Mouse (Mus musculus) layer of hippocampus, postnatal 10 days (tissue): ENCODE results near the gene N4bp2l2. TPM values are rescaled to one million over a fixed set of nuclear protein-coding genes. Genes with fewer than 3 reads are reported as not detected.
A peak's percentile ranks its signal among the peaks of the same experiment; 100 is the strongest.
"Not testable (repeated sequence)": the region's sequence is repeated elsewhere in the genome, so short reads cannot be mapped to it uniquely, and the experiment has no call there.

Experiments used
- DNase-seq, 2 experiments: peaks; one replicate each; pipeline ENCODE4 v3.0.0; 2021; ENCODE audit warnings: low spot score in 2 of 2
- total RNA-seq, 2 experiments: library from RNA; stranded (reverse); gene quantifications; 2 replicates each; pipeline ENCODE4 v1.2.3; 2021

Gene N4bp2l2
- total RNA-seq, 2 experiments from 2014 or later: 72.9 to 77.5 TPM

DNA sequence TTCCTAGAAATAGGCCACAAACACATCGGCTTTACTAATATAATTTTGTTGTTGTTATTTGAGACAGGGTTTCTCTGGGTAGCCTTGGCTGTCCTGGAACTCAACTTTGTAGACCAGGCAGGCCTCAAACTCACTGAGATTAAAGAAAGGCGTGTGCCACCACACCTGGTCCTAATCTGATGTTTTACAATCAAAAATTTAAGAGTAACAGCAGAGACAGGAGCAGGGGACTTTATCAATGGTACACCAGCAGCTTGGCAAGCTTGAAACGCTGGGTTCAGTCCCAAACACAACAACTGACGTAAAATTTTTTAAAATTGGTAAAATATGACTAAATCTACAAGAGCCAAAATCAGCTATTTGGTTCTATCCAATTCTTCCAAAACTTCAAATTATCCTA lies 21.1 kb downstream of the N4bp2l2 start:
- DNase-seq: no peak

DNA sequence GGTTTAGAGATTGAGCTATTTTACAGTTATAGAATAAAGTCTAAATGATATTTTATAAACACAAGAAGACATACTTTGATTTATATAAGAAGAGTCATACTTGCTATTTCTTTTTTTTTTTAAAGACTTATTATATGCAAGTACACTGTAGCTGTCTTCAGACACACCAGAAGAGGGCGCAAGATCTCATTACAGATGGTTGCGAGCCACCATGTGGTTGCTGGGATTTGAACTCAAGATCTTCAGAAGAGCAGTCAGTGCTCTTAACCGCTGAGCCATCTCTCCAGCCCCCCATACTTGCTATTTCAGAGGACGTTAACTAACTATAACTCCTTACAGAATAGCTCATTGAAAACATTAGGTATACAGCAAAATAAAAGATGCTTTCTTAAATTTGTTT lies 22.6 kb downstream of the N4bp2l2 start:
- DNase-seq: not testable (repeated sequence)

- DNase-seq: no peak
Measured at GRCm38 (mm10) chr5:150641440-150641839, 24.5 kb downstream of the N4bp2l2 start.

GRCm38 (mm10) chr5:150629692-150630091 lies 36.3 kb downstream of the N4bp2l2 start:
- DNase-seq: no peak

DNA sequence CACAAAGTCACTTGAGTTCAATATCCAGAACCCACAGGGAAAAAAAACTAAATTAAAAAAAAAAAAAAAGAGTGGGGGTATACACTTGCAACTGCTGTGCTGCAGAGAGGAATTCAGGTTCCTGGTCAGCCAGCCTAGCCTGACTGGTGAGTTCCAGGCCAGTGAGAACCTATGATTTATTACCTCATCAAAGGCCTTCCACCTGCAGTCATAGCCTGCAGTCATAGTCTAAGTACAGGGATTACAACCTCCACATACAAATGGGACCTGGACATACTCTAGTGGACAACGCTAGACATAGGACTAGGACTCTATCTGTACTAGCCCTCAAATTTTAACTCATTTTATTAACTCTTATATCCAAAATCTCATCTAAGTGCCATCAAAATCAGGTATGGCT lies 36.7 kb downstream of the N4bp2l2 start:
- DNase-seq: no peak

DNA sequence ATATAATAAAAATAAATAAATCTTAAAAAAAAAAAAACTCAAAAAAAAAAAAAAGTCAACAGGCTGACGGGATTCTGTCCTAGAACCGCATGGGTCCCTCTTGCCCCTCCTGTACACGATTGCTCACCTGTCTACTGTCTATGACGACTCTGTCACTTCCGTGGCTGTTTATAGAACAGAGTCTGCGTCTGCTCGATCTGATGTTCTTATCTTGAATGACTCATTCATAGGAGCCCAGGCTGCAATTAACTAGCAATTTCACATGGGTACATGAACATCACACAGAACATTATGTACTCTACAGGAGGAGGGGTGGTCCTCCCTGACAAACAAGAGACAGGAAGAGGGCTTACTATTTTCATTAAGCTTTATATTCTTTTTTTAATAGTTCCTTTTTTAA lies 40.5 kb downstream of the N4bp2l2 start:
- no peak for DNase-seq

DNA sequence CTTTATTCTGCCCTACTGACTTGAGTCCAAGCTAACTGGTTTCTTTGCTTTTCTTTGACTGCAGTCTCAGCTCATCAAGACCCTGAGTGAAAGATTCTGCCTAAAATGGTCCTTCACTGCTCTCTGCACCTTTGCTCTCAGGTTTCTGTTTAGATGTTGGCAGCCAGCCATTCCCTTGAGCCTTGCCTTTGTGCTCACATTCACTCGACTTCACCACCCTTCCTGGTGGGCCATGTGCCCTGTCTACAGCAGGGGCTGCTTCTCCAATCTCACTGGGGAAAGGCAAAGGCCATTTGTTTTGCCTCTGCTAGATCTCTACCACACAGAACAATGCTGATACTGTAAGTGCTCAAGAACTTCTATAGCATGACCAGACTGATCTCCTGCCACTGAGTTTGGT lies 43.2 kb downstream of the N4bp2l2 start:
- no peak for DNase-seq

GRCm38 (mm10) chr5:150621592-150621991 lies 44.4 kb downstream of the N4bp2l2 start:
- no peak for DNase-seq

- no peak for DNase-seq
Measured at GRCm38 (mm10) chr5:150620588-150621135, 45.3 kb downstream of the N4bp2l2 start.

- no peak for DNase-seq
Measured at GRCm38 (mm10) chr5:150618599-150619355, 47.2 kb downstream of the N4bp2l2 start.

DNA sequence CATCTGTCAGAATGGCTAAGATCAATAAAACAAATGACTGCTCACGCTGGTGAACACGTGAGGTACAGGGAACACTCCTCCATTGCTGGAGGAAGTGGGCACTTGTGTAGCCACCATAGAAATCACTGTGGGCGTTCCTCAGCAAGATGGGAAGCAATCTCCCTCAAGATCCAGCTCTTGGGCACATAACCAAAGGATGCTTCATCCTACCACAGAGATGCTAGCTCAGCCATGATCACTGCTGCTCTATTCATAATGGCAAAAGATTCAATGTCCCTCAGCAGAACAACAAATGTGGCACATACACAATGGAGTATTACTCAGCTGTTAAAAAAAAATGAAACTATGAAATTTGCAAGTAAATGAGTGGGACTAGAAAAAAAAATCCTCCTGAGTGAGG lies 49.3 kb downstream of the N4bp2l2 start:
- DNase-seq: no peak

DNA sequence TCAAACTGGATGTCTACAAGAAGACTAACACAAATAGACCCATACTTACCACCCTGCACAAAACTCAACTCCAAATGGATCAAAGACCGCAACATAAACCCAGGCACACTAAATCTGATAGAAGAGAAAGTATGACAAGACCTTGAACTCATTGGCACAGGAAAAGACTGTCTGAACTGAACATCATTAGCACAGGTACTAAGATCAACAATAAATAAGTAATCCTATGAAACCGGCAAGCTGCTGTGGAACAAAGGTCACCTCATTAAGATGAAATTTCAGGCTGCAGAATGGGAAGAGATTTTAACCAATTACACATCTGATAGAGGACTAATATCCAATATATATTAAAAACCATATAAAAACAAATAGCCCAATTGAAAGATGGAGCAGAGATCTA lies 49.8 kb downstream of the N4bp2l2 start:
- no peak for DNase-seq

DNA sequence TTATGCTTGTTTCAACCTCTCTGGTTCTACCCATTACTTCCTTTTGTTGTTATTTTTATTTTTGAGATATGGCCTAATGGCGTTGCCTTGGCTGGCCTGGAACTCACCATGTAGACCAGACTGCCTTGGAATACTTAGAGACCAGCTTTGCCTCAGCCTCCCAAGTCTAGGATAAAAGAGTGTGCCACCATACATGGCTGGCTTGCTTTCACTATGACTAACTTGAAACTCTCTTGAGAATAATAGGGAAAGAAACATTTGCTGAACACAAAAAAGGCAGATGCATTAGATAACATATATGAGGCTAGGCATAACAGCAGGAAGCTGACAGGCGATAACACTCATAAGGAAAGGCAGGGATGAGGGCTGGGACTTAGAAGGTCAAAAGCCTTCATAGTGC lies 51.9 kb downstream of the N4bp2l2 start:
- DNase-seq: no peak

GRCm38 (mm10) chr5:150611697-150612096 lies 54.3 kb downstream of the N4bp2l2 start:
- DNase-seq: no peak

DNA sequence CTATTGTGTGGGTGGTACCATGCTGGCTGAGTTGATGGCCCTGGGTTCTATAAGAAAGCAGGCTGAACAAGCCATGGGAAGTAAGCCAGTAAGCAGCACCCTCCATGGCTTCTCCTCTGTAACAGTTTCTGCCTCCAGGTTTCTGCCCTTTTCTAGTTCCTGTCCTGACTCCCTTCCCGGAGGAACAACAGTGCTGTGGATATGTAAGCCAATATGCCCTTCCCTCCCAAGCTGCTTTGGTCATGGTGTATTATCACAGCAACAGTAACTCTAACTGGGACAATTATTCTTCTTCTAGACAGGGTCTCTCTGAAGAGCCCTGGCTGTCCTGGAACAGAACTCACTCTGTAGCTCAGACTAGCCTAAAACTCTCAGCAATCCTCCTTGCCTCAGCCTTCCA lies 54.8 kb downstream of the N4bp2l2 start:
- DNase-seq: no peak

DNA sequence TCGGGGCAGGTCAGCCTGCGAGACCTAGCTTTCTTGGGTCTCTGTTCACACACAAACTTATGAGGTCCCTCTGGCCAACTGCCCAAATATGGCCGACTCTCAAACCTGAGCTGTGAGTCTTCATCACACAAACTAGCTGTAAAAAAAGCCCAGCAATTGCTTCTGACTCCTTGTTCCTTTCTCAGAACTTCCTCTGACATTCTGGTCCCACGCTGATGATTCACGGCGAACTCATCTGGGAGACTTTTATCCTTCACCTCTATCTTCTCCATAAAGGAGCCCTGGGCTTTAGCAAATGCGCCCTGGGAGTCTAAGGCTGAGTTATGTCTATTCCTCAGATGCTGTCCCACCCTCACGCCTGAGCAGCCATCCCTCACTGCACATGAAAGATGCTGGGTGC lies 58.4 kb downstream of the N4bp2l2 start:
- no peak for DNase-seq

GRCm38 (mm10) chr5:150606131-150606530 lies 59.9 kb downstream of the N4bp2l2 start:
- no peak for DNase-seq

- peak; percentile 27 to 33 for DNase-seq
Measured at GRCm38 (mm10) chr5:150601441-150602230, 64.3 kb downstream of the N4bp2l2 start.

DNA sequence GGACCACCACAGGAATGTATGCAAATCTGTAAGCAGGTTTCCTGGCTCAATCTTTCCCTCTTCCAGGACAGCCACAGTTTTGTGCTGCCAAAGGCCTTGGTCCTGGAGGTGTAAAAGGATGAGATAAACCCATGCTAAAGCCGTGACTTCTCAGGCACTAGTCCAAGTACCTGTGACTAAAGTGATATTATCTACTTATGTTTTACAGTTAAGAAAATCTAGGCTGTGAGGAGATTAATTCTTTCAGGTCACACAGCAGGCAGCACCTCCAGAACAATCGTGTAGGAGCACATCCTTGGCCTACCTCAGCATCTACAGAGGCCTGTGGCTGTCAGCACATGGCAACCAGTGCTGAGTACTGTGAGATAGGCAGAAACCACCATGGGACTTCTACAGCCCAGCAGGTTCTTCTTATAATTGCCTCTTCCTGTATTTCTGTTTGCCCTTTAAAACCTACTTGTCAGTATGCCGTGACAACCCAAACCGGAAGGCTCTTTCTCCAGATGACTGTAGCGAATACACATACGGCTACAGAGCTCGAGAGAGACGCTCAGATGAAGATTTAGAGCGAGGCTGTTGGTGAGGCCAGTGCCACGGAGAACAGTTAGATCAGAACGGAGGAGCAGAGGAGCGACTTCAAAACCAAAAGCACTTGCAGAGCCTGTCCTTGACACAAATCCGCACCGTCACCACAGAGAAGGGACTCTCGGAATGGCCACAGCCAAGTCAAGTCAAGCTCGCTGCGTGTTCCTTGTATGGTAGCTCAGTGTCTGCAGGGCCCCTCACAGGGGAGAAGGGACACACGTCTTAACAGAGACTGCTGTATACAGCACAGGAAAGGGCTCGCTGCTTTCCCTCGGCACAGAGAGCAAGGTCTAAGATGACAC lies 65.2 kb downstream of the N4bp2l2 start:
- no peak for DNase-seq

GRCm38 (mm10) chr5:150599301-150600294 lies 66.4 kb downstream of the N4bp2l2 start:
- no peak for DNase-seq
